Mouse (Mus musculus): ENCODE results near the gene Snx12. TPM values are rescaled to one million over a fixed set of nuclear protein-coding genes. Genes with fewer than 3 reads are reported as not detected.
"Not testable (repeated sequence)": the region's sequence is repeated elsewhere in the genome, so short reads cannot be mapped to it uniquely, and the experiment has no call there.

The Snx12 gene
- polyA plus RNA-seq, 1 experiment from 2014 or later = 48.0 TPM

- H3K4me2 ChIP-seq (ENCODE audit: low read length) = no peak overlapping the region
- DNase-seq (ENCODE audit: low spot score) (no peak), ATAC-seq (replicated peaks; ENCODE audit: low FRiP score, low TSS enrichment, low read depth) (no peak)
- WGBS = 61% methylated on average over 2 of the region's 2 CpGs
- H3K4me1 ChIP-seq (replicated peaks; ENCODE audit: control insufficient read depth, insufficient read depth, low read length) = no peaks in the 10 kb centered on the region
- no peak overlapping the region for H3K9ac ChIP-seq (ENCODE audit: low read length)
- no peak overlapping the region for H3K4me3 ChIP-seq (ENCODE audit: low read depth, low read length)
- no peak overlapping the region for H3K27ac ChIP-seq (ENCODE audit: low read depth)
- H3K9me3 ChIP-seq (ENCODE audit: control insufficient read depth, low read length) = no peaks in the 10 kb centered on the region
- no peaks in the 10 kb centered on the region for H3K36me3 ChIP-seq (ENCODE audit: control insufficient read depth, insufficient read depth, low read length)
- H3K27me3 ChIP-seq (replicated peaks; ENCODE audit: control insufficient read depth, insufficient read depth, low read length) = no peaks in the 10 kb centered on the region
Observed at GRCm38 (mm10) chrX:101126977-101127376, 95.4 kb downstream of the Snx12 start.

- Histone ChIP-seq H3K4me3 (ENCODE audit: low read depth, low read length) (no peak overlapping the region), H3K9ac (ENCODE audit: low read length) (no peak overlapping the region), H3K27me3 (replicated peaks; ENCODE audit: control insufficient read depth, insufficient read depth, low read length) (no peaks in the 10 kb centered on the region), H3K27ac (ENCODE audit: low read depth) (no peak overlapping the region), H3K9me3 (ENCODE audit: control insufficient read depth, low read length) (no peaks in the 10 kb centered on the region), H3K36me3 (ENCODE audit: control insufficient read depth, insufficient read depth, low read length) (no peaks in the 10 kb centered on the region), H3K4me2 (ENCODE audit: low read length) (no peak overlapping the region), H3K4me1 (replicated peaks; ENCODE audit: control insufficient read depth, insufficient read depth, low read length) (no peaks in the 10 kb centered on the region)
- no peak for ATAC-seq (replicated peaks; ENCODE audit: low FRiP score, low TSS enrichment, low read depth)
- DNase-seq (ENCODE audit: low spot score) = no peak
- WGBS = 65% methylated on average over 7 of the region's 7 CpGs
Observed at GRCm38 (mm10) chrX:101126474-101126955, 95.8 kb downstream of the Snx12 start.

GRCm38 (mm10) chrX:101120546-101120945, 101.8 kb downstream of the Snx12 start:
- H3K36me3 ChIP-seq (ENCODE audit: control insufficient read depth, insufficient read depth, low read length) = no peaks in the 10 kb centered on the region
- no peaks in the 10 kb centered on the region for H3K4me1 ChIP-seq (replicated peaks; ENCODE audit: control insufficient read depth, insufficient read depth, low read length)
- 30% methylated on average over 1 of the region's 1 CpGs for WGBS
- H3K4me2 ChIP-seq (ENCODE audit: low read length) = no peak overlapping the region
- H3K27me3 ChIP-seq (replicated peaks; ENCODE audit: control insufficient read depth, insufficient read depth, low read length) = no peaks in the 10 kb centered on the region
- no peak overlapping the region for H3K9ac ChIP-seq (ENCODE audit: low read length)
- no peak overlapping the region for H3K27ac ChIP-seq (ENCODE audit: low read depth)
- no peaks in the 10 kb centered on the region for H3K9me3 ChIP-seq (ENCODE audit: control insufficient read depth, low read length)
- DNase-seq (ENCODE audit: low spot score) (no peak), ATAC-seq (replicated peaks; ENCODE audit: low FRiP score, low TSS enrichment, low read depth) (no peak)
- no peak overlapping the region for H3K4me3 ChIP-seq (ENCODE audit: low read depth, low read length)

- Histone ChIP-seq H3K9me3 (ENCODE audit: control insufficient read depth, low read length) (no peaks in the 10 kb centered on the region), H3K9ac (ENCODE audit: low read length) (no peak within 1 kb of the TSS), H3K4me3 (ENCODE audit: low read depth, low read length) (peak within 1 kb of the TSS; percentile 23), H3K4me2 (ENCODE audit: low read length) (peak within 1 kb of the TSS; percentile 52), H3K27ac (ENCODE audit: low read depth) (no peak within 1 kb of the TSS), H3K36me3 (ENCODE audit: control insufficient read depth, insufficient read depth, low read length) (no peaks in the 10 kb centered on the region), H3K4me1 (replicated peaks; ENCODE audit: control insufficient read depth, insufficient read depth, low read length) (no peaks in the 10 kb centered on the region), H3K27me3 (replicated peaks; ENCODE audit: control insufficient read depth, insufficient read depth, low read length) (peaks cover 10% of the 10 kb centered on the region; the same call in 1 of the 2 replicates)
- 30% methylated on average over 11 of the region's 11 CpGs for WGBS
- DNase-seq (ENCODE audit: low spot score) (no peak), ATAC-seq (replicated peaks; ENCODE audit: low FRiP score, low TSS enrichment, low read depth) (no peak)
Observed at GRCm38 (mm10) chrX:101085920-101086319, 136.4 kb downstream of the Snx12 start, which contains the start of gene Slc7a3. Slc7a3 (minus strand) TSS chrX:101086020.

GRCm38 (mm10) chrX:101085211-101085610, 137.2 kb downstream of the Snx12 start:
- H3K9me3 ChIP-seq (ENCODE audit: control insufficient read depth, low read length); DNase-seq (ENCODE audit: low spot score); H3K36me3 ChIP-seq (ENCODE audit: control insufficient read depth, insufficient read depth, low read length); H3K9ac ChIP-seq (ENCODE audit: low read length); H3K27ac ChIP-seq (ENCODE audit: low read depth); ATAC-seq (replicated peaks; ENCODE audit: low FRiP score, low TSS enrichment, low read depth); H3K4me1 ChIP-seq (replicated peaks; ENCODE audit: control insufficient read depth, insufficient read depth, low read length); H3K27me3 ChIP-seq (replicated peaks; ENCODE audit: control insufficient read depth, insufficient read depth, low read length): not testable (repeated sequence)
- peak overlapping the region; percentile 52 for H3K4me2 ChIP-seq (ENCODE audit: low read length)
- H3K4me3 ChIP-seq (ENCODE audit: low read depth, low read length) = peak overlapping the region; percentile 23
- WGBS = 24% methylated on average over 6 of the region's 9 CpGs

GRCm38 (mm10) chrX:101084192-101084591, 138.2 kb downstream of the Snx12 start:
- no peak overlapping the region for H3K9ac ChIP-seq (ENCODE audit: low read length)
- H3K36me3 ChIP-seq (ENCODE audit: control insufficient read depth, insufficient read depth, low read length) = no peaks in the 10 kb centered on the region
- no peak overlapping the region for H3K4me3 ChIP-seq (ENCODE audit: low read depth, low read length)
- H3K4me1 ChIP-seq (replicated peaks; ENCODE audit: control insufficient read depth, insufficient read depth, low read length) = no peaks in the 10 kb centered on the region
- H3K27ac ChIP-seq (ENCODE audit: low read depth) = no peak overlapping the region
- peaks cover 10% of the 10 kb centered on the region; the same call in 1 of the 2 replicates for H3K27me3 ChIP-seq (replicated peaks; ENCODE audit: control insufficient read depth, insufficient read depth, low read length)
- WGBS = 53% methylated on average over 2 of the region's 2 CpGs
- H3K9me3 ChIP-seq (ENCODE audit: control insufficient read depth, low read length) = no peaks in the 10 kb centered on the region
- no peak for ATAC-seq (replicated peaks; ENCODE audit: low FRiP score, low TSS enrichment, low read depth)
- DNase-seq (ENCODE audit: low spot score) = no peak
- H3K4me2 ChIP-seq (ENCODE audit: low read length) = no peak overlapping the region

GRCm38 (mm10) chrX:101065245-101065644, 157.1 kb downstream of the Snx12 start:
- Histone ChIP-seq H3K36me3 (ENCODE audit: control insufficient read depth, insufficient read depth, low read length) (no peaks in the 10 kb centered on the region), H3K4me3 (ENCODE audit: low read depth, low read length) (no peak overlapping the region), H3K27ac (ENCODE audit: low read depth) (no peak overlapping the region), H3K4me1 (replicated peaks; ENCODE audit: control insufficient read depth, insufficient read depth, low read length) (no peaks in the 10 kb centered on the region), H3K9ac (ENCODE audit: low read length) (no peak overlapping the region), H3K4me2 (ENCODE audit: low read length) (no peak overlapping the region), H3K27me3 (replicated peaks; ENCODE audit: control insufficient read depth, insufficient read depth, low read length) (no peaks in the 10 kb centered on the region), H3K9me3 (ENCODE audit: control insufficient read depth, low read length) (no peaks in the 10 kb centered on the region)
- 78% methylated on average over 1 of the region's 1 CpGs for WGBS
- ATAC-seq (replicated peaks; ENCODE audit: low FRiP score, low TSS enrichment, low read depth) (no peak), DNase-seq (ENCODE audit: low spot score) (no peak)

GRCm38 (mm10) chrX:101063503-101063902, 158.9 kb downstream of the Snx12 start:
- H3K4me2 ChIP-seq (ENCODE audit: low read length) = no peak overlapping the region

GRCm38 (mm10) chrX:101059541-101059940, 162.8 kb downstream of the Snx12 start, which contains the start of gene Tex11:
Tex11 (minus strand) TSS chrX:101059667.
- Histone ChIP-seq H3K4me2 (ENCODE audit: low read length) (no peak within 1 kb of the TSS), H3K27ac (ENCODE audit: low read depth) (no peak within 1 kb of the TSS), H3K36me3 (ENCODE audit: control insufficient read depth, insufficient read depth, low read length) (no peaks in the 10 kb centered on the region), H3K9ac (ENCODE audit: low read length) (no peak within 1 kb of the TSS), H3K9me3 (ENCODE audit: control insufficient read depth, low read length) (no peaks in the 10 kb centered on the region), H3K27me3 (replicated peaks; ENCODE audit: control insufficient read depth, insufficient read depth, low read length) (no peaks in the 10 kb centered on the region), H3K4me1 (replicated peaks; ENCODE audit: control insufficient read depth, insufficient read depth, low read length) (no peaks in the 10 kb centered on the region), H3K4me3 (ENCODE audit: low read depth, low read length) (no peak within 1 kb of the TSS)
- ATAC-seq (replicated peaks; ENCODE audit: low FRiP score, low TSS enrichment, low read depth) (no peak), DNase-seq (ENCODE audit: low spot score) (no peak)
- 89% methylated on average over 31 of the region's 31 CpGs for WGBS

More at GRCm38 (mm10) chrX:101063503-101063902, 158.9 kb downstream of the Snx12 start:
- Histone ChIP-seq H3K36me3 (ENCODE audit: control insufficient read depth, insufficient read depth, low read length) (no peaks in the 10 kb centered on the region), H3K27me3 (replicated peaks; ENCODE audit: control insufficient read depth, insufficient read depth, low read length) (no peaks in the 10 kb centered on the region), H3K9ac (ENCODE audit: low read length) (no peak overlapping the region), H3K27ac (ENCODE audit: low read depth) (no peak overlapping the region), H3K9me3 (ENCODE audit: control insufficient read depth, low read length) (no peaks in the 10 kb centered on the region), H3K4me3 (ENCODE audit: low read depth, low read length) (no peak overlapping the region), H3K4me1 (replicated peaks; ENCODE audit: control insufficient read depth, insufficient read depth, low read length) (no peaks in the 10 kb centered on the region)
- ATAC-seq (replicated peaks; ENCODE audit: low FRiP score, low TSS enrichment, low read depth) = no peak
- WGBS = 49% methylated on average over 2 of the region's 2 CpGs
- no peak for DNase-seq (ENCODE audit: low spot score)

All from intestine, embryonic 14.5 days (tissue).